Mouse (Mus musculus): ENCODE results near the gene Id1. TPM values are rescaled to one million over a fixed set of nuclear protein-coding genes. Genes with fewer than 3 reads are reported as not detected.
A peak's percentile ranks its signal among the peaks of the same experiment; 100 is the strongest.

Gene Id1
- 10 to 100 TPM; 19.5 to 22.3 TPM for total RNA-seq (2021)
- long read RNA-seq, partial matches to known transcripts: 0 of 1 reads
- long read RNA-seq, other reads (novel, unspliced or antisense): 0 of 1 reads

GRCm38 (mm10) chr2:152736090-152736601 is at the start of gene Id1:
Gene Id1 (plus strand): TSS chr2:152736251.
- DNase-seq (ENCODE audit: low spot score in 2 of 2): peak in 1 of 2 experiments; percentile 46

- no peak for DNase-seq (ENCODE audit: low spot score in 2 of 2)
These were observed 49.7 kb upstream of the Id1 start for GRCm38 (mm10) chr2:152686399-152686798.

- peak; percentile 89 to 92 for DNase-seq (ENCODE audit: low spot score in 2 of 2)
These were observed 49.2 kb upstream of the Id1 start, which contains the start of gene Mcts2 for GRCm38 (mm10) chr2:152686806-152687267. Gene Mcts2 (plus strand): TSS chr2:152687035.

- no peak for DNase-seq (ENCODE audit: low spot score in 2 of 2)
These were observed 44.4 kb upstream of the Id1 start for GRCm38 (mm10) chr2:152691564-152692217.

- peak in 1 of 2 experiments; percentile 73 for DNase-seq (ENCODE audit: low spot score in 2 of 2)
These were observed 42.8 kb upstream of the Id1 start for GRCm38 (mm10) chr2:152693233-152693632.

- DNase-seq (ENCODE audit: low spot score in 2 of 2): no peak
These were observed 42.3 kb upstream of the Id1 start for GRCm38 (mm10) chr2:152693735-152694134.

GRCm38 (mm10) chr2:152694708-152695107 is 41.3 kb upstream of the Id1 start:
- DNase-seq (ENCODE audit: low spot score in 2 of 2): no peak

GRCm38 (mm10) chr2:152696016-152696415 is 40.0 kb upstream of the Id1 start:
- DNase-seq (ENCODE audit: low spot score in 2 of 2): no peak

- peak; percentile 84 to 95 for DNase-seq (ENCODE audit: low spot score in 2 of 2)
These were observed 39.4 kb upstream of the Id1 start for GRCm38 (mm10) chr2:152696476-152697164.

GRCm38 (mm10) chr2:152700138-152700537 is 35.9 kb upstream of the Id1 start:
- no peak for DNase-seq (ENCODE audit: low spot score in 2 of 2)

GRCm38 (mm10) chr2:152700725-152701124 is 35.3 kb upstream of the Id1 start:
- DNase-seq (ENCODE audit: low spot score in 2 of 2): no peak

GRCm38 (mm10) chr2:152703596-152704255 is 32.3 kb upstream of the Id1 start:
- no peak for DNase-seq (ENCODE audit: low spot score in 2 of 2)

- no peak for DNase-seq (ENCODE audit: low spot score in 2 of 2)
These were observed 31.8 kb upstream of the Id1 start for GRCm38 (mm10) chr2:152704256-152704605.

- DNase-seq (ENCODE audit: low spot score in 2 of 2): no peak
These were observed 31.2 kb upstream of the Id1 start for GRCm38 (mm10) chr2:152704811-152705370.

GRCm38 (mm10) chr2:152705993-152706571 is 30.0 kb upstream of the Id1 start:
- peak; percentile 56 to 68 for DNase-seq (ENCODE audit: low spot score in 2 of 2)

GRCm38 (mm10) chr2:152707186-152707585 is 28.9 kb upstream of the Id1 start:
- no peak for DNase-seq (ENCODE audit: low spot score in 2 of 2)

- peak; percentile 29 to 66 for DNase-seq (ENCODE audit: low spot score in 2 of 2)
These were observed 28.4 kb upstream of the Id1 start for GRCm38 (mm10) chr2:152707627-152708026.

GRCm38 (mm10) chr2:152709066-152709465 is 27.0 kb upstream of the Id1 start:
- DNase-seq (ENCODE audit: low spot score in 2 of 2): no peak

GRCm38 (mm10) chr2:152716241-152716772 is 19.7 kb upstream of the Id1 start:
- no peak for DNase-seq (ENCODE audit: low spot score in 2 of 2)

GRCm38 (mm10) chr2:152717652-152718051 is 18.4 kb upstream of the Id1 start:
- DNase-seq (ENCODE audit: low spot score in 2 of 2): no peak

GRCm38 (mm10) chr2:152718076-152718475 is 18.0 kb upstream of the Id1 start:
- no peak for DNase-seq (ENCODE audit: low spot score in 2 of 2)

Data from layer of hippocampus, adult 18-20 months (tissue).